In genomic region chr6:128375192-128375591, GRCm38 (mm10) we compare ENCODE assay signal across 9 mouse cellular contexts. TPM values are rescaled to one million over a fixed set of nuclear protein-coding genes. Genes with fewer than 3 reads are reported as not detected.
DNase-seq lines count a peak whose midpoint lies in the region; ATAC-seq lines count a peak whose summit lies in the region.
"Had no signal": no experiment of that assay in that cellular context is flagged by ENCODE, and none has a peak within 500 bp of the region (broad histone marks: within the 10 kb centered on the region; RNA-seq: fewer than 3 reads in every experiment).

Gene Tex52, plus strand, starts transcription at chr6:128375456.
Gene Gm44596, plus strand, starts transcription at chr6:128375503.

- no peak within 1 kb of the TSS for H3K4me2 ChIP-seq in limb, embryonic 13.5 days (replicated peaks)
- no peak within 1 kb of the TSS for H3K4me2 ChIP-seq in kidney, embryonic 15.5 days
- H3K4me2 ChIP-seq in midbrain, embryonic 14.5 days (ENCODE audit: low read length) = no peak within 1 kb of the TSS
- H3K4me2 ChIP-seq: lung, embryonic 15.5 days had no signal

- H3K9ac ChIP-seq in limb, embryonic 13.5 days = no peak within 1 kb of the TSS
- H3K9ac ChIP-seq in kidney, embryonic 15.5 days = no peak within 1 kb of the TSS
- no peak within 1 kb of the TSS for H3K9ac ChIP-seq in midbrain, embryonic 14.5 days (replicated peaks; ENCODE audit: low read length)
- H3K9ac ChIP-seq: lung, embryonic 15.5 days had no signal

- H3K27me3 ChIP-seq in limb, embryonic 13.5 days = no peaks in the 10 kb centered on the region
- H3K27me3 ChIP-seq in limb, embryonic 10.5 days (ENCODE audit: low read depth, poor library complexity, severe bottlenecking) = no peaks in the 10 kb centered on the region
- H3K27me3 ChIP-seq in kidney, embryonic 15.5 days = no peaks in the 10 kb centered on the region
- no peaks in the 10 kb centered on the region for H3K27me3 ChIP-seq in midbrain, embryonic 14.5 days (ENCODE audit: control insufficient read depth, insufficient read depth, low read length)
- H3K27me3 ChIP-seq: lung, embryonic 15.5 days had no signal

- H3K36me3 ChIP-seq in limb, embryonic 13.5 days = peaks cover 62% of the 10 kb centered on the region
- H3K36me3 ChIP-seq in limb, embryonic 10.5 days = peaks cover 73% of the 10 kb centered on the region
- peaks cover 63% of the 10 kb centered on the region for H3K36me3 ChIP-seq in kidney, embryonic 15.5 days
- H3K36me3 ChIP-seq in midbrain, embryonic 14.5 days (ENCODE audit: control insufficient read depth, insufficient read depth, low read length) = peaks cover 10% of the 10 kb centered on the region

- H3K4me3 ChIP-seq in limb, embryonic 13.5 days = no peak within 1 kb of the TSS
- H3K4me3 ChIP-seq in limb, embryonic 10.5 days = no peak within 1 kb of the TSS
- H3K4me3 ChIP-seq in kidney, embryonic 15.5 days (replicated peaks) = no peak within 1 kb of the TSS
- no peak within 1 kb of the TSS for H3K4me3 ChIP-seq in midbrain, embryonic 14.5 days (replicated peaks; ENCODE audit: low read depth, low read length)
- H3K4me3 ChIP-seq: lung, embryonic 15.5 days had no signal

- ATAC-seq in limb, embryonic 13.5 days (ENCODE audit: low FRiP score, low read depth) = peak; percentile 42; the same call in 1 of the 2 replicates
- ATAC-seq in kidney, embryonic 15.5 days (replicated peaks; ENCODE audit: low FRiP score) = peak; percentile 72
- ATAC-seq in midbrain, embryonic 14.5 days (ENCODE audit: low FRiP score, low TSS enrichment) = peak; percentile 67; the same call in 1 of the 2 replicates

- H3K9me3 ChIP-seq in limb, embryonic 13.5 days = no peaks in the 10 kb centered on the region
- H3K9me3 ChIP-seq in limb, embryonic 10.5 days (replicated peaks) = no peaks in the 10 kb centered on the region
- no peaks in the 10 kb centered on the region for H3K9me3 ChIP-seq in kidney, embryonic 15.5 days (replicated peaks)
- no peaks in the 10 kb centered on the region for H3K9me3 ChIP-seq in midbrain, embryonic 14.5 days (ENCODE audit: control insufficient read depth, low read length)
- H3K9me3 ChIP-seq: lung, embryonic 15.5 days had no signal

- DNase-seq in limb, embryonic 10.5 days (ENCODE audit: low spot score) = no peak
- DNase-seq in gastrocnemius, postnatal 25 days = peak; percentile 39
- peak; percentile 67 for DNase-seq in midbrain, embryonic 14.5 days
- no peak for DNase-seq in thymus, postnatal 14 days
- DNase-seq in adrenal gland, postnatal 14 days = no peak
- DNase-seq in cerebellum, adult 18-20 months = no peak

- H3K4me1 ChIP-seq in limb, embryonic 13.5 days = no peaks in the 10 kb centered on the region
- no peaks in the 10 kb centered on the region for H3K4me1 ChIP-seq in limb, embryonic 10.5 days
- peaks cover 7% of the 10 kb centered on the region; the same call in 1 of the 2 replicates for H3K4me1 ChIP-seq in kidney, embryonic 15.5 days
- H3K4me1 ChIP-seq in midbrain, embryonic 14.5 days (ENCODE audit: control insufficient read depth, insufficient read depth, low read length) = peaks cover 8% of the 10 kb centered on the region

- WGBS in limb, embryonic 13.5 days = 55% methylated on average over 6 of the region's 6 CpGs
- 72% methylated on average over 6 of the region's 6 CpGs for WGBS in limb, embryonic 10.5 days
- 40% methylated on average over 6 of the region's 6 CpGs for WGBS in kidney, embryonic 15.5 days
- 5% methylated on average over 6 of the region's 6 CpGs for whole genome bisulfite sequencing in midbrain, embryonic 14.5 days

- no peak within 1 kb of the TSS for H3K27ac ChIP-seq in limb, embryonic 13.5 days
- no peak within 1 kb of the TSS for H3K27ac ChIP-seq in limb, embryonic 10.5 days
- H3K27ac ChIP-seq in kidney, embryonic 15.5 days = no peak within 1 kb of the TSS
- peak within 1 kb of the TSS; percentile 60 for H3K27ac ChIP-seq in midbrain, embryonic 14.5 days (replicated peaks; ENCODE audit: low read depth, low read length)
- H3K27ac ChIP-seq: lung, embryonic 15.5 days had no signal

RNA-seq across cellular contexts. Expression of gene Tex52, which starts in this region (rescaled TPM):
- polyA plus RNA-seq in limb, embryonic 13.5 days (2015; fragmentation: Nextera tagmentation; extraction: Ambion mirVana) = 0.34 and 0.49 TPM in 2 replicates
- polyA plus RNA-seq in limb, embryonic 10.5 days (2016; fragmentation: Nextera tagmentation; extraction: Ambion mirVana) = 0.41 and 0.61 TPM in 2 replicates
- total RNA-seq in gastrocnemius, postnatal 25 days (2021) = not detected
- polyA plus RNA-seq in kidney, embryonic 15.5 days (2015; fragmentation: Nextera tagmentation; extraction: Ambion mirVana) = 0.26 and 0.44 TPM in 2 replicates
- polyA plus RNA-seq in midbrain, embryonic 14.5 days (2014; fragmentation: Nextera tagmentation; extraction: Ambion mirVana) = 0.59 and 1.0 TPM in 2 replicates
- total RNA-seq in adrenal gland, postnatal 14 days (2021) = not detected in 2 replicates

RNA-seq across cellular contexts. Expression of gene Gm44596, which starts in this region (rescaled TPM):
- not detected in 2 replicates for polyA plus RNA-seq in limb, embryonic 13.5 days (2015; fragmentation: Nextera tagmentation; extraction: Ambion mirVana)
- not detected in 2 replicates for polyA plus RNA-seq in limb, embryonic 10.5 days (2016; fragmentation: Nextera tagmentation; extraction: Ambion mirVana)
- not detected for total RNA-seq in gastrocnemius, postnatal 25 days (2021)
- not detected in 2 replicates for polyA plus RNA-seq in kidney, embryonic 15.5 days (2015; fragmentation: Nextera tagmentation; extraction: Ambion mirVana)
- polyA plus RNA-seq in midbrain, embryonic 14.5 days (2014; fragmentation: Nextera tagmentation; extraction: Ambion mirVana) = not detected in 2 replicates
- not detected in 2 replicates for total RNA-seq in adrenal gland, postnatal 14 days (2021)
- polyA plus RNA-seq: lung, embryonic 15.5 days had no signal

Comparison
In these comparisons a context has a peak if more than half of its experiments do, and no peak if none do; other contexts are left out.
1. Peak in ATAC-seq in limb, embryonic 13.5 days; RNA of the genes that start here not detected or under 1 TPM.
2. Peak in DNase-seq in gastrocnemius, postnatal 25 days; RNA of the genes that start here not detected or under 1 TPM.
3. Peak in ATAC-seq in kidney, embryonic 15.5 days; RNA of the genes that start here not detected or under 1 TPM.